Mouse (Mus musculus) kidney, postnatal 10 days (tissue): ENCODE measurements around the gene Prss42.
A peak's percentile ranks its signal among the peaks of the same experiment; 100 is the strongest.
"Not testable (repeated sequence)": the region's sequence is repeated elsewhere in the genome, so short reads cannot be mapped to it uniquely, and the experiment has no call there.

Source experiments
- DNase-seq: peaks from one replicate; pipeline ENCODE4 v3.0.0; 2021; ENCODE audit warnings: mixed read lengths

The Prss42 gene

GRCm38 (mm10) chr9:110790462-110790861, 7.5 kb upstream of the Prss42 start:
- no peak for DNase-seq

DNA sequence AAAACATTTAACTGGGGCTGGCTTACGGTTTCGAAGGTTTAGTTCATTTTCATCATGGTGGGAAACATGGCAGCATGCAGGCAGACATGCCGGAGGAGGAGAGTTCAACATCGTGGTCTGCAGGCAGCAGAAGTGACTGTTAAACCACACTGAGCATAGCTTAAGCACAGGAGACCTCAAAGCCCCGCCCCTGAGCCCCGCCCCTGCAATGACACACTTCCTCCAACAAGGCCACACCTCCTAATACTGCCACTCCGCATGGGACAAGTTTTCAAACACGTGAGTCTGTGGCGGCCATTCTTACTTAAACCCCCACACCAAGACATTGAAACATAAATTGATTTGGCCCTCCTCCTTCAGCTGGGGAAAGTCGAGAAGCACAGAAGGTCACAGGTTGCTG, 953 bp upstream of the Prss42 start:
- DNase-seq: no peak

DNA sequence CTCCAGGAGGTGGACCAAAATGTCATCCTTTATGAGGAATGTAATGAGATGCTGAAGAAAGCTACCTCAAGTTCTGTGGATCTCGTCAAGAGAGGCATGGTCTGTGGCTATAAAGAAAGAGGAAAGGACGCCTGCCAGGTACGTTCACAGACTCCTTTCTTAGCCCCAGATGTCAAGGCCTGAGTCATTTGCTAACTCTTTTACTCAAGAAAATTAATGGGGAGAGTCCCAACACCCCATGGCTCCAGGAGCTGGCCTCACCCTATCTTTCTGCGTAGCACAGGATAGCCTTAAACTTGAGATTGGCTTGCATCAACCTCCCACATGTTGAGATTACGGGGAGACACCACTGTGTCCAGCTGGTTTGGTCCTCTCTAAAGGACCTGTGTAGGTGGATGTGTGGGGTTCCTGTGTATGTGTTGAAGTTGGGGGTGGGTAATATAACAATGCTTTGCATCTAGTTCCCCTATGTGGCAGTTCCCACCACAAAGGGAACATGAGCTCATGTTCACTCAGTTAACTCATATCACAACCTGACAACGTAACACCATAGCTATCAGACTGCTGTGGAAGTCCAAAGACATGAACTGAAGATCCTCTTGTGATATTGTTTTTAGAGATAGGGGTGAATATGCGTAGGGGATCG, 3.0 kb downstream of the Prss42 start:
- no peak for DNase-seq

- no peak for DNase-seq
Observed at GRCm38 (mm10) chr9:110803294-110803693, 5.3 kb downstream of the Prss42 start.

DNA sequence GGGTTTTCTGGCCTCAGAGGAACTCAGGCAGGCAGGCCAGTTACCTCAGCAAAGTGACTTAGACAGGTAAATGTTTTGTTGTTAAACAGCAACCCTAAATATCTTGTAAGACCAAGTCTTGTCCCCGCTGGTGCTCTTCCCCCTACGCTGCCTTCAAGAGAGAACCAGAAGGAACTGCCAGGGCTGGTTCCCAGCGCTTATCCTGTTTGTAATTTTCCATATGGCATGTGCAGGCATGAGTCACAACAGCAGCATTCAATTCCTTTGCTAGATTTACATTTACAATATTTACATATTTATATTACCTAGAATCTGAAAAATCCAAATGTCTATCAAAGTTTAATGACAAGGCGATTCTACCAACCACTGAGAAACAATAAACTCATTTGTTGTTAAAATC, 12.1 kb downstream of the Prss42 start:
- DNase-seq: no peak

- no peak for DNase-seq
Observed at GRCm38 (mm10) chr9:110813789-110814188, 15.8 kb downstream of the Prss42 start, which contains the start of gene Prss44. Gene Prss44, plus strand, starts transcription at chr9:110813994.

GRCm38 (mm10) chr9:110820546-110820945, 22.6 kb downstream of the Prss42 start:
- DNase-seq: not testable (repeated sequence)

DNA sequence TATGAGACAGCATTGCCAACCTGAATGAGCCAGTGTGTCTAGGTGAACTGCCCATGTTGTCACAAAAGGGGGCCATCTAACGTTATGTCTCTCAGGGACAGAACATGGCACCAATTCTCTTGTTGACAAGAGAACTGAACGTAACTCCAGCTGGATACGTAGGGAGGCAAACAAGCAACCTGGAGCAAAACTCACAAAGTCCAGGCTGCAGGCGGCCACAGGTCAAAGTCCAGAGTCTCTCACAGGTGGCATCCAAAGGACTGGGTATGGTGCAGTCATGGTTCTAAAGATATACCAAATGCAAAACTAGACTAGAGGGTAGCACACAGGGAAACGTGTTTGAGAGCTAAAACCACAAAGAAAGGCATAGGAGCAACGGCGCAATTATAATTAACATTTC, 23.5 kb downstream of the Prss42 start:
- no peak for DNase-seq

GRCm38 (mm10) chr9:110825426-110825825, 27.5 kb downstream of the Prss42 start:
- no peak for DNase-seq

- DNase-seq: no peak
Observed at GRCm38 (mm10) chr9:110825832-110826231, 27.9 kb downstream of the Prss42 start.

DNA sequence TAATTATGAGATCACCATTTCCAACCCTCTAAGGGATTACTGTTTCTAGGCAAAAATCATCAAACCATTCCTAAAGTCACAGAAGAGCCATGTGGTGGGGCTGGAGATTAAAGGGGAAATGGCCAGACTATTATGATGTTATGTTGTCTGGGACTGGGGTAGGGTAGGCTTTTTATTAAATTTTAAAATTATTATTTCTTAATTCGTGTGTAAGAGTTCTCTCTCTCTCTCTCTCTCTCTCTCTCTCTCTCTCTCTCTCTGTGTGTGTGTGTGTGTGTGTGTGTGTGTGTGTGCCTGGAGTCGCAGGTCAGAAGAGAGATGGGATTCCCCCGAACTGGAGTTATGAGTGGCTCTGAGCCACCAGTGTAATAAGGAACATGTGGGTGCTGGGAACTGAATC, 28.4 kb downstream of the Prss42 start, which contains the start of gene Prss43:
Gene Prss43, plus strand, starts transcription at position 301 of the 400 bp plus-strand sequence.
- no peak for DNase-seq

- no peak for DNase-seq
Observed at GRCm38 (mm10) chr9:110833021-110833420, 35.1 kb downstream of the Prss42 start.

DNA sequence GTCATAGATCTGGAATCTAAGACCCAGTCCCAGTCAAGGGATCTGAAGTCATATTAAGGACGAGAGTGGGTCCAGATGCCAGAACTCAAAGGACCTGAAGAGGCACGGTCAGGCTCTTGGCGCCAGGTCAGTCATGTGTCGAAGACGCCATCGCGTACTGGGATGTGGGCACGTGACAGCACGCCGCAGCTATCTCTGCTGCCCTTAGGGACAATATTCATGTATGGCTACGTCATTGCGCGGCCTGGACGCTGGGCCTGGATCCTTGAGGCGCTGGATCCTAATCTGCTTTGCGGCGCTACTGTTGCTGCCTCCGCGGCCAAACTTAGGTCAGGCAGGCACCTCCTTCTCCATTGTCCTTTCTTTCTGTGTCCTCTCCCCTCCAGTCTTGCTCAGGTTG, 36.4 kb downstream of the Prss42 start, which contains the start of gene Prss45:
Gene Prss45, plus strand, starts transcription at position 178 of the 400 bp plus-strand sequence.
- no peak for DNase-seq

- DNase-seq: no peak
Observed at GRCm38 (mm10) chr9:110834961-110835360, 37.0 kb downstream of the Prss42 start.

DNA sequence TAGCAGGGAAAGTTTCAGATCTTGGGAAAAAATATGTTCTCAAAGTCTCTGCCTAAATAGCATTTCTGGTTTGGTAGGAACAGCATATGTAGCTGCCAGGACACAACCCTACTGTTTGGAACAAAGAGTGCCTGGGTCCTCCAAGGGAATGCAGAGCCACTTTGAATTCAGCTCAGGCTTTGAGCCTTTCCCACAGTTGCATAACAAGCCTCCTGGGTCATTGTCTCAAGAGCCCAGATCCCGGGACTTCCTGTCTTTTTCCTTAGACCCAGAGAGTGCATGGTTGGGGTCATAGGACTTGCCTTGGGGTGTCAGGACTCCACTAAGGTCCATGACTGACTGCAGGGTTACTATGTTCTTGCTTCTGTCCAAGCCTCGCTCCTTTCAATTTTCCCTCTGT, 38.1 kb downstream of the Prss42 start:
- no peak for DNase-seq

GRCm38 (mm10) chr9:110840905-110841304, 42.9 kb downstream of the Prss42 start:
- DNase-seq: no peak

- peak; percentile 28 for DNase-seq
Observed at GRCm38 (mm10) chr9:110841438-110841837, 43.5 kb downstream of the Prss42 start.

- DNase-seq: no peak
Observed at GRCm38 (mm10) chr9:110844206-110844605, 46.2 kb downstream of the Prss42 start, which contains the start of gene Prss46. Gene Prss46, plus strand, starts transcription at chr9:110844506.

GRCm38 (mm10) chr9:110849162-110849561, 51.2 kb downstream of the Prss42 start:
- DNase-seq: no peak
